Mouse (Mus musculus): ENCODE measurements around the gene Kcnj9. TPM values are rescaled to one million over a fixed set of nuclear protein-coding genes. Genes with fewer than 3 reads are reported as not detected.

Gene Kcnj9
- total and polyA plus RNA-seq, 2 experiments from 2014 or later, result not detected

GRCm38 (mm10) chr1:172297611-172298537 lies 31.2 kb downstream of the Kcnj9 start, which contains the start of gene Atp1a2:
Gene Atp1a2, minus strand, starts transcription at chr1:172298064.
- Histone ChIP-seq H3K27ac (ENCODE audit: low read depth) (peak within 1 kb of the TSS; percentile 89), H3K4me1 (ENCODE audit: control insufficient read depth, insufficient read depth) (peaks cover 48% of the 10 kb centered on the region), H3K9ac (replicated peaks; ENCODE audit: low read depth, low read length) (peak within 1 kb of the TSS; percentile 61), H3K4me2 (ENCODE audit: low read depth, low read length) (peak within 1 kb of the TSS; percentile 64), H3K9me3 (replicated peaks; ENCODE audit: control insufficient read depth, low read length) (no peaks in the 10 kb centered on the region), H3K27me3 (ENCODE audit: control insufficient read depth, insufficient read depth, low read length) (no peaks in the 10 kb centered on the region), H3K36me3 (replicated peaks; ENCODE audit: control insufficient read depth, insufficient read depth, low read length) (0 out of 2 replicates have a peak, but pooled peaks cover under 1% of the 10 kb centered on the region), H3K4me3 (ENCODE audit: low read depth, low read length) (peak within 1 kb of the TSS; percentile 44)
- ATAC-seq (ENCODE audit: insufficient read depth, low read depth), result peak; percentile 68
- DNase-seq (ENCODE audit: low spot score), result peak; percentile 77
- WGBS, result 9% methylated on average over 16 of the region's 16 CpGs
- TF ChIP-seq EP300 (IDR thresholded peaks at IDR 0.05; ENCODE audit: low read depth), result no peak
- TF ChIP-seq CTCF (IDR thresholded peaks at IDR 0.05; ENCODE audit: low read depth), result no peak

GRCm38 (mm10) chr1:172296816-172297510 lies 32.2 kb downstream of the Kcnj9 start:
- Histone ChIP-seq H3K4me1 (ENCODE audit: control insufficient read depth, insufficient read depth) (peaks cover 48% of the 10 kb centered on the region), H3K4me3 (ENCODE audit: low read depth, low read length) (peak overlapping the region; percentile 44), H3K4me2 (ENCODE audit: low read depth, low read length) (peak overlapping the region; percentile 64), H3K36me3 (replicated peaks; ENCODE audit: control insufficient read depth, insufficient read depth, low read length) (peaks cover 6% of the 10 kb centered on the region; the same call in 1 of the 2 replicates), H3K9me3 (replicated peaks; ENCODE audit: control insufficient read depth, low read length) (no peaks in the 10 kb centered on the region), H3K27me3 (ENCODE audit: control insufficient read depth, insufficient read depth, low read length) (no peaks in the 10 kb centered on the region), H3K9ac (replicated peaks; ENCODE audit: low read depth, low read length) (peak overlapping the region; percentile 61), H3K27ac (ENCODE audit: low read depth) (peak overlapping the region; percentile 89)
- peak; percentile 36; the same call in 1 of the 2 replicates for ATAC-seq (ENCODE audit: insufficient read depth, low read depth)
- WGBS, result 53% methylated on average over 6 of the region's 6 CpGs
- no peak for DNase-seq (ENCODE audit: low spot score)
- no peak for TF ChIP-seq CTCF (IDR thresholded peaks at IDR 0.05; ENCODE audit: low read depth)
- TF ChIP-seq EP300 (IDR thresholded peaks at IDR 0.05; ENCODE audit: low read depth), result no peak

DNA sequence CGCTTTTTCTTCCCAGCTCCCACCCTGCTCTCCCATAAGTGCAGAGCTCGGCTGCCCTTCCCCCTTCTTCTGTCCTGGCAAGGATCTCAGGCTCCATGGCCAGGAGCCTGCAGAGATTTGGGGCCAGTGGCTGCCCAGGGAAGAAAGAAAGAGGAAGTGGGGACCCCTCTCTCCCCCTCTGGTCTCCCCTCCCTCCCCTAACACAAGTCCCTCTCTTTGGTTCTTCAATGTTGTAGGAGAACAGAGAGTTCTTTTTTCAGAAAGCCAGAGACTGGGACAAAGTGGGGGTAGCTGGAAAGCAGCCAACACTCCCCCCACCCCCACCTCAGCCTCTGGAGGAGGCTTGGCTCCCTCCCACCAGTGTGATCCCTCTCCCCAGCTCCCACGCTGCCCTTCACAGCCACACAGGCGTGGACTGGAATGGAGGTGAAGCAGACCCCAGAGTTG lies 33.3 kb downstream of the Kcnj9 start:
- no peak for DNase-seq (ENCODE audit: low spot score)
- H3K4me3 ChIP-seq (ENCODE audit: low read depth, low read length), result peak overlapping the region; percentile 44; the same call in 1 of the 2 replicates
- H3K27ac ChIP-seq (ENCODE audit: low read depth), result peak overlapping the region; percentile 89
- ATAC-seq (ENCODE audit: insufficient read depth, low read depth), result no peak
- no peak for TF ChIP-seq EP300 (IDR thresholded peaks at IDR 0.05; ENCODE audit: low read depth)
- no peak for TF ChIP-seq CTCF (IDR thresholded peaks at IDR 0.05; ENCODE audit: low read depth)
- peaks cover 7% of the 10 kb centered on the region for H3K36me3 ChIP-seq (replicated peaks; ENCODE audit: control insufficient read depth, insufficient read depth, low read length)
- H3K9ac ChIP-seq (replicated peaks; ENCODE audit: low read depth, low read length), result peak overlapping the region; percentile 9; the same call in 1 of the 2 replicates
- WGBS, result 32% methylated on average over 4 of the region's 4 CpGs
- H3K4me2 ChIP-seq (ENCODE audit: low read depth, low read length), result peak overlapping the region; percentile 64
- H3K4me1 ChIP-seq (ENCODE audit: control insufficient read depth, insufficient read depth), result peaks cover 44% of the 10 kb centered on the region
- H3K9me3 ChIP-seq (replicated peaks; ENCODE audit: control insufficient read depth, low read length), result no peaks in the 10 kb centered on the region
- no peaks in the 10 kb centered on the region for H3K27me3 ChIP-seq (ENCODE audit: control insufficient read depth, insufficient read depth, low read length)

DNA sequence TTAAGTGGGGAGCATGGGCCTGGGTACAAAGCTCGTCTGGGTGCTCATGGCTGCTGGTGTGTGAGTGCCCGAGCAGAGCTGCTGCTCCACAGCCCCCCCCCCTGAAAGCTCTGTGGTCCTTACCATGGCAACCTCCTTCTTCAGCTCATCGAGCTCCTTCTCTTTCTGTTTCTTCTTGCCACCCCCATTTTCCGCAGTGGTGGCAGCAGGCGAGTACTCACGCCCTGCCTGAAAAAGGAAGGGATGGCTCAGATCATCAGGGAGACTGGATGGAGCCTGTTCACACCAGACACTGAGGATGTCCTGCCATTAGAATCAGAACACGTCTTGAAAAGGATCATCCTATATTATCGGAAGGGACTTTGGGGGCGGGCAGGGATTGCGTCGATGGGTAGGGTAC lies 35.7 kb downstream of the Kcnj9 start:
- peaks cover 26% of the 10 kb centered on the region for H3K4me1 ChIP-seq (ENCODE audit: control insufficient read depth, insufficient read depth)
- H3K4me3 ChIP-seq (ENCODE audit: low read depth, low read length), result no peak overlapping the region
- H3K36me3 ChIP-seq (replicated peaks; ENCODE audit: control insufficient read depth, insufficient read depth, low read length), result peaks cover 29% of the 10 kb centered on the region
- no peak overlapping the region for H3K27ac ChIP-seq (ENCODE audit: low read depth)
- no peaks in the 10 kb centered on the region for H3K9me3 ChIP-seq (replicated peaks; ENCODE audit: control insufficient read depth, low read length)
- 88% methylated on average over 11 of the region's 11 CpGs for WGBS
- no peaks in the 10 kb centered on the region for H3K27me3 ChIP-seq (ENCODE audit: control insufficient read depth, insufficient read depth, low read length)
- no peak for TF ChIP-seq EP300 (IDR thresholded peaks at IDR 0.05; ENCODE audit: low read depth)
- no peak for TF ChIP-seq CTCF (IDR thresholded peaks at IDR 0.05; ENCODE audit: low read depth)
- ATAC-seq (ENCODE audit: insufficient read depth, low read depth) (no peak), DNase-seq (ENCODE audit: low spot score) (no peak)
- no peak overlapping the region for H3K4me2 ChIP-seq (ENCODE audit: low read depth, low read length)
- H3K9ac ChIP-seq (replicated peaks; ENCODE audit: low read depth, low read length), result no peak overlapping the region

DNA sequence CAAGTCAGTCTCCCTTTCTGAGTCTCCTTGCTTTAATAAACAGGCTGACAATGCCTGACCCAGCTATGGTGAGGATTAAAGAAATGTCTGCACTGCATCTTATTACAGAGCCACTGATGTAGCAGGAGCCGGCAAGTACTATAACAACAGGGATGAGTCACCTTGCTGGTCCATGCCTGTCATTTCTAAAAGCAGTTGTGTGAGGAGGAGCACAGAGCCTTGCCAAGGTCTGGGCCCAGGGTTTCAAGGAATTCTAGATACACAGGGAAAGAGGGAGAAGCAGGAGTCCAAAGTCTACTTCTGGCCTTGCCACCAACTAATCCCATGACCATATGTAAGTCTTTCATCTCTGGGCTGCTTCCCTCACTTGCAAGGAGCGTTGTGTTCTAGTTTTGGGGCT lies 36.2 kb downstream of the Kcnj9 start:
- TF ChIP-seq CTCF (IDR thresholded peaks at IDR 0.05; ENCODE audit: low read depth) (no peak), EP300 (IDR thresholded peaks at IDR 0.05; ENCODE audit: low read depth) (no peak)
- Histone ChIP-seq H3K27me3 (ENCODE audit: control insufficient read depth, insufficient read depth, low read length) (no peaks in the 10 kb centered on the region), H3K9ac (replicated peaks; ENCODE audit: low read depth, low read length) (no peak overlapping the region), H3K4me1 (ENCODE audit: control insufficient read depth, insufficient read depth) (peaks cover 21% of the 10 kb centered on the region), H3K27ac (ENCODE audit: low read depth) (no peak overlapping the region), H3K4me2 (ENCODE audit: low read depth, low read length) (no peak overlapping the region), H3K4me3 (ENCODE audit: low read depth, low read length) (no peak overlapping the region), H3K9me3 (replicated peaks; ENCODE audit: control insufficient read depth, low read length) (no peaks in the 10 kb centered on the region), H3K36me3 (replicated peaks; ENCODE audit: control insufficient read depth, insufficient read depth, low read length) (peaks cover 32% of the 10 kb centered on the region)
- 80% methylated on average over 2 of the region's 2 CpGs for WGBS
- DNase-seq (ENCODE audit: low spot score) (no peak), ATAC-seq (ENCODE audit: insufficient read depth, low read depth) (no peak)
